Mouse (Mus musculus): ENCODE measurements around the gene Slc12a7. TPM values are rescaled to one million over a fixed set of nuclear protein-coding genes. Genes with fewer than 3 reads are reported as not detected.

The Slc12a7 gene
- total RNA-seq, 2 experiments from 2014 or later, result 4.5 to 5.0 TPM

DNA sequence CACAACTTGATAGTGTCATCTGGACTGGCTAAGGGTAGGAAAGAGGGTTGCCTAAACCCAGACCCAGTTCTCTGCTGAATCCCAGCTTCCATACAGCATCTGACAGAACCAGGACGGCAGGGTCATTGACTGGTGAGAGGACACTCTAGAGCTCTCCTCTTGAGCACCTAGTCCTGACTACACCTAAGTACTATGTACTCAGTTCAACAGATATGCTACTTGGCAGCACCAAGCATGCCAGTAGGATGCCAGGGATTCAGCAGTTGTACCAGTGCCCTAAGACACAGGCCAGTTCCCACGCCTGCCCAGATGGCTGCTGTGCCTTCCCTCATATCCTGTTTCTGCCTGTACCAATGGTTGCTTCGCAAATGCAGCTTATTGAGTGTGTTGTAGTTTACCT, 80.0 kb downstream of the Slc12a7 start:
- no peak for DNase-seq (ENCODE audit: low spot score in 2 of 2)

GRCm38 (mm10) chr13:73814181-73814580, 81.3 kb downstream of the Slc12a7 start:
- no peak for DNase-seq (ENCODE audit: low spot score in 2 of 2)

DNA sequence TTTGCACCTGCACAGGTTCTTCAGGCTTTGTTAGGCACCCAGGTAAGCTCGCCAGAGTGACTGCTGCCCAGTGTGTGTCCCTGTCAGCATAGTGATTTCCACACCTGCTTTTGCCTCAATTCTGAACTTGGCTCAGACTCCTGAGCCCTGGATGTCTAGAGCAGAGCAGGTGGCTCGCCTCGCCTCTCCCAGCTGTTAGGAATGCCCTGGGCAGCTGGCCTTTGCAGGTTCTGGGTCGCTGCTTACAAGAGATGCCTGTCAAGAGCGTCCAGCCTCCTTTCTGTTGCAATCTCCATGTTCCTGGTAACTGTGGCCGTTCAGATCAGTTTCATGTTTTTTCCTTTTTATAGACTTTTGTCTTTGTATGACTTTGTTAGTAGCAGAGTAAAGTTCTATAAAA, 83.4 kb downstream of the Slc12a7 start:
- no peak for DNase-seq (ENCODE audit: low spot score in 2 of 2)

DNA sequence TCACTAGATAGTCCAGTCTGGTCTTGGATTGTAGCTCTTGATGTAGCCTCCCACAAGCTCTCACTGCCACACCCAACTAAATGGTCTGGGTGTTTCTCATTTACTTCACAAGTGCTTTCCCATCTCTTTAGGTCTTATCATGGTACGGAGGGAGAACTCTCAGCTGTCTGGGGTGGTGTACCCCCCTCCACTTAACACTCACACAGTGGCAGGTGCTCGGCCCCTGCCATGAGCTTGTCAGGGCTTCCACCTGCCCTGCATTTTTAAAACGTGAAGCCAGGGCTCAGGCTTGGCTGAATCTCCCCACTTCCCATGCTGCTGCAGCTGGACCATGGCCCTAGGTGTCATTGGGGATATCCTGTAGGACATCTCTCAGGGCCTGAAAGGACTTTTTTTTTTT, 86.0 kb downstream of the Slc12a7 start:
- no peak for DNase-seq (ENCODE audit: low spot score in 2 of 2)

DNA sequence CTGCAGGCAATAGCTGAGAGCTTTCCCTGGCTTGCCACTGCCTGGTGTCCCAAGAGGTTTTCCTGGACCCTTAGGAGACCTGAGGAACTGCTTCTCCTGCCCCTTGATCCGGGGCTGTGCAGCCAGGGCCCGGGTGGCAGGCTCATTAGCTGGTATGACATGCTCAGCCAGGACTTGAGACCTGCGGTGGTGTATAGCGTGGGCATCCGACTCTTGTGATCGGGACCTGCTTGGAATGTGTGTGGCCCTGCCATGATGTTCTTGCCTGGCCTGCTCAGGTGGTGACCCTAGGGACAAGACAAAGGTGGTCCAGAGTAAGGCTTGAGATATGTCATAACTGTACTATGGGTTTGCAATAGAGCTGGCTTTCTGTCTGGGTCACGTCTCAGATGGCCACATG, 88.4 kb downstream of the Slc12a7 start:
- no peak for DNase-seq (ENCODE audit: low spot score in 2 of 2)

DNA sequence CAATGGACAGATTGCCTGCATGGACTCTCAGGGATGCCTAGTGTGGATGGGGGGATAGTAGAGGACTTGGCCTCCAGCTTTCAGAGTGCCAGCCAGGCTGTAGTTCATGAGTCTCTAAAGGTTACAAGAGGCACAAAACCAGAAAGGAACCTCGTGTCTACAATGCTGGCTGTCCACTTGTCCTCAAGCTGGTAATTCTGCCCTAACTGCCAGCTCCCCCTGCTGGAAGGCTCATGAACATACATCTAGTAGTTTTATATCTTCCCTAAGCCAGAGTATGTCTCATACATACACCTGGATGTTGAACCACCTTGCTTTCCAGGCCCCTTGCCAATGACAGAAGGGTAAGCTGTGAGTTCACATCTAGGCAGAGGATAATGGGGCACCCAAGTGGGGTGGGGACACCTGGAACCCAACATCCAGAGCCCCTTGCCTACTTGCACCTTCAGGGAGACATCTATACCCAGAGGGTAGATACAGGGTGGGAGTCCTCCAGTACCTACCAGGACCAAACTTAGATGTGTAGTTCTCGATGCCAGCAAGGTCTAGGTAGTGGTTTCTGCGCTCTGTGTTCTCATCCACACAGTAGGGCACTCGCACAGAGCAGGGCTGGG, 89.4 kb downstream of the Slc12a7 start:
- peak; percentile 55 to 67 for DNase-seq (ENCODE audit: low spot score in 2 of 2)

DNA sequence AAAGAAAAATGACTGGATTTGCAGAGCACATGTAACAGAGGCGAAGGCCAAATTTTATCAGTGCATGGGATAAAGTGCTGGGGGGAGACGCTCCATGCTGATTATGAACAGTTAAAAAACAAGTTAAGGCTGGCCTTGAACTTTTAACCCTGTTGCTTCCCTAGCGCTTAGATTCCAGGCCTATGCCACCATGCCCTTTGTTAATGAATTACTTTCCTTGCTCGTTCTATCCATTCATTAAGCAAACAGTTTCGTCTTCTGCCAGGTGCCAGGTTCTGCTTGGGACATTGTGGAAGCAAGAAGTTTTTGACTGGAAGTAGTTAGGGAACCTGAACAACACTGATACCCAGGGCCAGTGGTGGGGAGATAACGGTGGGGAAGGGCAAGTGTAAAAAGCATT, 90.8 kb downstream of the Slc12a7 start:
- no peak for DNase-seq (ENCODE audit: low spot score in 2 of 2)

GRCm38 (mm10) chr13:73827243-73827642, 94.3 kb downstream of the Slc12a7 start:
- DNase-seq (ENCODE audit: low spot score in 2 of 2), result no peak

DNA sequence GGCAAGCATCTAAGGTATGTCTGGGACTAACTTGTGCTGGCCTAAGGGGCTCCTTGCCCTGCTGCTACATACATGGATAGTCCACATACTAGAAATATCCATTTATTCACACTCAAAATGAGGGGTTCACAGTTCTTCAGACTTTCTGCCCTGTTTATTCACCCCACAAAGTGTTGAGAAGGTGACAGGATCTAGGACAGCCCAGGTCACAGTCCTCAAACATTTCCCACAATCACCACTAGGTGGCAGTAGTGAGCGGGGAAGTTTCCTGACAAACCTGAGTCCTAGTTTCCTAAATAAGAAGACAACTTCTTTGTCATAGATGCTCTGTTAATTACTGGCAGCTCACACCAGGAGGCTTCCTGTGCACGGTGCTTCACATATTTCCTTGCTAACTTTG, 98.6 kb downstream of the Slc12a7 start:
- peak; percentile 49 to 63 for DNase-seq (ENCODE audit: low spot score in 2 of 2)

GRCm38 (mm10) chr13:73833809-73834208, 100.9 kb downstream of the Slc12a7 start:
- DNase-seq (ENCODE audit: low spot score in 2 of 2), result no peak

DNA sequence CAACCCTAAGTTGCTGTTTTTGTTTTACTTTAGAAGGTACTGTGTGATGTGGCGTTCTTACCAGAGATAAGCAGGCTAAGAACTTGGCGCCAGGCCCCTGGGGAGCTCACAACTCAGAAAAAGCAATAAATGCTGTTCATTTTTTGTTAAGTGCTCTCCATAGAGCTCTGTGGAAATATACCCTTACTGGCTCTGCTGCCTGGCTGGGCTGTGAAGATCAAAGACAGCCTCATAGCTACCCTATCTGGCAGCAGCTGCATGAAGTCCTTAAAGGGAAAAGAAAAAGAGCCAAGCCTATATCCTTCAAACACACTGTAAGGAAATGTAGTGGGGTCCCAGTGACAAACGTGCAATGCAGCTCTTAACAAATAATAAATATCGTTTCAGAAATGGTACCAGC, 102.9 kb downstream of the Slc12a7 start:
- no peak for DNase-seq (ENCODE audit: low spot score in 2 of 2)

DNA sequence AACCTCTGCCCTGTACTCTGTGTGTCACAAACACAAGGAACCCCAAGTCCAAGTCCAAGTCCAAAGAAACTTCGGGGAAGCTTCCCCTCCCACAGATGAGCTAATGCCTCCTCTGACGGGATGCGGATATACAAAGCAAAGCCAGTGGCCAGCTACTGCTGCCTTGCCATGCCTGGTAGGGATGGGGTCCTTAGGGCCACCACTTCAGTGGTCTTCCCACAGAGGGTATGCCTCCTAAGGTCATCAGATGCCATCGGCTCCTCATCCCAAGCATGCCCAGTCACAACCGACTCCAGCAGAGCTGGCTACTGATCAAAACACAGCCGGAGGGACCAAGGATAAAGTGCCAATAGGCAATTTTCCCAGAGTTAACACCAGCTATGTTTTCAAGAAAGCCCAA, 103.6 kb downstream of the Slc12a7 start:
- no peak for DNase-seq (ENCODE audit: low spot score in 2 of 2)

DNA sequence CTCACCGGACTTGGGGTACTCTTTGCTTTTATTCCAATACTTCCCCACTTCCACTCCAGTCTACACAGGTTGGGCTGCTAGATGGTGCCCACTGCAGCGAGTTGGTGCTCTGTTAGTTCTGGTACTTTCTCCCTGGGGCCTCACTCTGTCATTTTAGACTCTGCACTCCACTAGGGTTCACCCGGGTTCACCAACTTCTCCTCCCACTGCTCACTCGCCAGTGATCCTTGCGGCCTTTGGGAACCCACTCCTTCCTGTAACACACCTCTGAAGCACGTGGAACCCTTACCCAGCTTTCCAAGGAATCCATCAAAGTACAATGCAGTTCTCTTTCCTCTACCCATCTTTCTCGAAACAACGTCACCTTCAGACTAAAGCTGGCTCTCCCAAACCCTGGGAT, 104.8 kb downstream of the Slc12a7 start:
- DNase-seq (ENCODE audit: low spot score in 2 of 2), result no peak

DNA sequence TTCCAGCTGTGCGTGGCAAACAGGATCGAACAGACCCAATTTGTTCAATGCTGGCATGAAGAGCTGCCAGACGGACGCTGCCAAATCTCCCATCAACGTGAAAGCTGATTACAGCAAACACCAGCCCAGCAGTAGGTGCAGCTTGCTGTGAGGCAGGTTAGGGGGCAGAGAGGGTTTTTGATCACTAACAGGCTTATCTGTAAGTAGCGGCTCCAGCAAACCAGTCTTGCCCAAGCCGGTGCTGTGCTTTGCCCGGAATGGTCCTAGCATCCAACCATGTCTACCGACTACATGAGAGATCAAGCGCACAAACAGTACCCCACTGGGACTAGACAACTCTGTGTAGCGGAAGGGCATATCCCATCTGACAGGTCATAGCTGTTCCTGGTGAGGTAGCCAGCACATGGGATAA, 106.2 kb downstream of the Slc12a7 start:
- DNase-seq (ENCODE audit: low spot score in 2 of 2), result no peak

GRCm38 (mm10) chr13:73839740-73840139, 106.8 kb downstream of the Slc12a7 start:
- DNase-seq (ENCODE audit: low spot score in 2 of 2), result no peak

GRCm38 (mm10) chr13:73842696-73843095, 109.8 kb downstream of the Slc12a7 start:
- DNase-seq (ENCODE audit: low spot score in 2 of 2), result no peak

DNA sequence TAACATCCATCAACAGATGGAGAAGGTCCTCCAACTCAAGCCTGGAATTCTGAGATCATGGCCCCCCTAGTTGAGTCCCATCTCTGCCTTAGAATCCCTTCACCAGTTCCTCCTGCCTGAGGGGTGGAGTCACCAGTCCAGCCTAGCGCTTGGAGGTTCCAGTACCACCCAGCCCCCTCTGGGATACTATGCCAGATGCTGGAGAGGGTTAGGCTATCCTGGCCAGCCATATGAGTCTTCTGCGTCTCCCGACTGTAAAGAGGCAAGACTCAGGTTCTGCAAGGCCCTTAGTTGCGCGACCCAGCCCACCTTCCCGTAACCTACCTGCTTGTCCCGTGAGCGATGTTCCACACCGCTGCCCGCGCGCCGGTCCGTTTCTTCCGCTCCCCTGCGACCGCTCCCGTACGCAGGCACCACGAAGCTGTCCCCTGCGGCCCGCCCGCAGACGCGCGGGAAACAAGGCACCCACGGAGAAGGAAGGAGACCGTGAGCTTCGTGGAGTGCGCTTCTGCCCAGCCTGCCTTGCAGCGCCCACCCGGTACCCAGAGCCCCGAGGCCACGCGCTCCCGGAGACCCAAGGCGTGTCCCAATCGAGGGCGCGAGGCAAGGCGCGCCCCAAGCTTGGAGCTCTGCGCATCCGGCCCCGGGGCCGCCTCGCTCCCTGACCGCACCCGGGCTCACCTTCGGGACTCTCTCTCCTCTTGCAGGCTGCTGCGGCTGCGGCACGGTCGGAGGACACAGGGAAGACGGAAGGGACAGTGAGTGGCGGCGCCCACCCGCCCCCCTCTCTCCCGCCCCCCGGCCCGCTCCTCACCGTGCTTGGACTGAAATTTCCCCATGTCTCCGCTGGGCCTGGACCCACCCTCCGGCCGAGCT, 113.9 kb downstream of the Slc12a7 start:
- DNase-seq (ENCODE audit: low spot score in 2 of 2), result no peak

GRCm38 (mm10) chr13:73847465-73847836, 114.6 kb downstream of the Slc12a7 start, which contains the start of gene Nkd2:
TSS of gene Nkd2 (minus strand) at chr13:73847631.
- peak; percentile 67 to 76 for DNase-seq (ENCODE audit: low spot score in 2 of 2)

Measured in left cerebral cortex, adult 18-20 months (tissue).